Mouse (Mus musculus) cerebral cortex, adult 2 months (tissue): ENCODE results near the gene Vmn1r19.

Experiments
- WGBS: fragments of 180-500 bp; shearing (Covaris S2); methylation state at CpG from one replicate; pipeline ENCODE4 v1.1.7; 2018; 5-methylcytosine and 5-hydroxymethylcytosine counted together

The Vmn1r19 gene

DNA sequence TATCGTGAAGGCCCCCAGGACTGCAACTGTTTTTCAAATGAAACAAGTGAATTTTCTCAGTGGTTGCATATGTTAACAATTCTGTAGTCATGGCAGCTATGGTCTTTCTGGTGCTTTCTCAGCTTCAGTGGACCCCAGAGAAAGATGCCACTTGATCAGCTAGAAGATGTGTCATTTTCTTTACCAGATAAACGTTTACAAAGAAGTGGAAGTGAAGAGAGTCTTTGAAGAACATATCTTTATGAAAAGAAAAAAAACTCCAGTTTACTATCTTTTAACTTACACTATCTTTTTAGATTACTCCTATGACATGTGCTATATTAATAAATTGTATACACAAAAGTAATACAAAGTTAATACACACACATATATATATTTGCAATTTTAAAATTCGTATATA lies at the start of gene Vmn1r19:
Vmn1r19 (plus strand) TSS at position 301 of the 400 bp plus-strand sequence.
- 70% methylated on average over 3 of the region's 3 CpGs for WGBS

DNA sequence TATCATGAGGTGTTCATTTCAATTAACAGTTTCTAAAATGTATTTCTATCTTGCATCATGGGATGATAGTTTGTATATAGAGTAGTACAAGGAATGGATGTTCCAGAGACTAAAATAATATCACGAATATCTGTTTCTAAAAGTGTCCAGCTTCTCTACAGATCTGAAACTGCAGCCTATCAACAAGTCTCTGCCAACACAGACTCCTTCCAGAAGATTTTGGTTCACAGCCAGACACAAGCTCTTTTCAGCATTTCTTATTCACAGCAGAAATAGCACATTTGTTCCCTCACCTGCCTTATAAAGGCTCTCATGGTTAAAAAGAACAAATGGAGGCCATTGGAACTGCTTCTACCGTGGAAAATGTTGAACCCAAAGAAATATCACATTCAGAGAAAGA lies 46.7 kb upstream of the Vmn1r19 start:
- 21% methylated on average over 2 of the region's 2 CpGs for WGBS

DNA sequence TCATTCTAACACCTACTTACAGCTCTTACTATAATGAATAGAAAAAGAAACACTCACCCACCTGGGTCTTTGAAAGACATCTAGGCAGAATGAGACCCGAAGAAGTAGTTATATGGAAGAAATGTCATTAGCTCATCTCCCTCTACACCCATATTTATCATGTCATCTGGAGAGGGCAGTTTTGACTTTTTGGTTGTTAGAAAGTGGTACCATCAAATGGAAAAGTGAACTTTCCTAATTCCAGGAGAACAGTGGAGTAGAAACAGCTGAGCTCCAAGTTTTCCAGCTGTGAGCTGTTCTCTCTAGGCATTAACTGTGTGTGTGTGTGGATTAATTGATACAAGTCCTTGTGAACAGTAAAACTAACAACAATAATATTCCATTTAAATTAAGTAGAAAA lies 40.0 kb upstream of the Vmn1r19 start, which contains the start of gene Vmn1r17:
Vmn1r17 (minus strand) TSS at position 101 of the 400 bp plus-strand sequence.
- WGBS: 90% methylated on average over 1 of the region's 1 CpGs

DNA sequence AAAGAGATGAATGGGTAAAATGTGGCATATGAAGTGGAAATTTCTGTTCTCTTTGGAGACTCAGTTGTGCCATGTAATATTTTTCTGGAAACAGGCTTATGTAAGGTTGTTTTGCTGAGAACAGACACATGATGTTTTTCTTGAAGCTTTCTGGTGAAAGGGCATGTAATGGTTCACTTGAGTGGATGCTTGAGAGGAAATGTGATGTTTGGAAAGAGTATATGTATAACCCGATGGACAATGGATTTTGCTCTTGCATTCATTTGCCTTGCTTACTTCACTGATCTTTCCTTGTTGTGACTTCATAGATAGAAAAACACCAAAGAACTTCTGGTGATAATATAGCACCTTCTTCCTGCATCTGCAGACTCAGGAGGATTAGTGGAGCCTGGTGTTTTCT lies 37.7 kb upstream of the Vmn1r19 start:
- 88% methylated on average over 1 of the region's 1 CpGs for WGBS

DNA sequence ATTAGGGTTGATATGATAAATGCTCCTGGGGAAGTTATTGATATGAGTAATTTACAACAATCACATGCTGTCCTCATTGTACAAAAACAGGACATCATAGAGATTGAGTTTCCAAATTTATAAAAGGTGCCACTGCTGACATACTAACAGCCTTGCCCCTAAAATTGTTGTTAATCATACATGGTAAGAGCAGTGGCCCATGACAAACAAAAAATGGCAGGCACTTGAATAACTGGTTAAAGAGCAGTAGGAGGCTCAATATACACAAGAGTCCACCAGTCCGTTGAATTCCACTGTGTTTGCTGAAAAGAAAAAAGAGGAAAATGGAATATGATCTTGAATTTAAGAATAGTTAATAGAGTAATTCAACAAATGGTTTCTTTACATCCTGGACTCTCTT lies 36.1 kb upstream of the Vmn1r19 start:
- 95% methylated on average over 1 of the region's 1 CpGs for WGBS

DNA sequence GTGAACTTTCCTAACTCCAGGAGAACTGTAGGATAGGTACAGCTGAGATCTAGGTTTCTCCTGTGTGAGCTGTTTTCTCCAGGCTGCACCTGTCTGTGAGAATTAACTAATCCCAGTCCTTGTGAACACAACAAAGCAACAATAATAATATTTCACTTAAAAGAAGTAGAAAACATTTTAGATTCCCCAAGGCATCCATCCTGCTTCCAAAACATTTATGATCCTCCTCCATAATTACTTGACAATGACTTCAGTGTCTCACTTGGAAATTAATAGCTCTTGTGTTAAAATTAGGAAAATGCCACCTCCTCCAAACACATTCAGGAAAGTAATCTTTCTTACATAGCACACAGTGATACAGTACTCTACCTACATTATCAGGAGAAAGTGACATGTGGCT lies 7.9 kb upstream of the Vmn1r19 start, which contains the start of gene Vmn1r18:
Vmn1r18 (minus strand) TSS at position 101 of the 400 bp plus-strand sequence.

DNA sequence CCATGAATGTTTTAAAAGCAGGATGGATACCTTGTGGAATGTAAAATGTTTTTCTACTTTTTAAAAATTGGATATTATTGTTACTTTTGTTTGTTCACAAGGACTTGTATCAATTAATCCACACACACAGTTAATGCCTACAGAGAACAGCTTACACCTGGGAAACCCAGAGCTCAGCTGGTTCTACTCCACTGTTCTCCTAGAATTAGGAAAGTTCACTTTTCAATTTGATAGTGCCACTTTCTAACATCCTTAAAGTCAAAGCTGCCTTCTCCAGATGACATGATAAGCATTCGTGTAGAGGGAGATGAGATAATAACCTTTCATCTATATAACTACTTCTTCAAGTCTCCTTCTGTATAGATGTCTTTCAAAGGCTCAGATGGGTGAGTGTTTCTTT lies 25.1 kb downstream of the Vmn1r19 start, which contains the start of gene Vmn1r20:
Vmn1r20 (plus strand) TSS at position 301 of the 400 bp plus-strand sequence.
- 65% methylated on average over 1 of the region's 1 CpGs for WGBS

DNA sequence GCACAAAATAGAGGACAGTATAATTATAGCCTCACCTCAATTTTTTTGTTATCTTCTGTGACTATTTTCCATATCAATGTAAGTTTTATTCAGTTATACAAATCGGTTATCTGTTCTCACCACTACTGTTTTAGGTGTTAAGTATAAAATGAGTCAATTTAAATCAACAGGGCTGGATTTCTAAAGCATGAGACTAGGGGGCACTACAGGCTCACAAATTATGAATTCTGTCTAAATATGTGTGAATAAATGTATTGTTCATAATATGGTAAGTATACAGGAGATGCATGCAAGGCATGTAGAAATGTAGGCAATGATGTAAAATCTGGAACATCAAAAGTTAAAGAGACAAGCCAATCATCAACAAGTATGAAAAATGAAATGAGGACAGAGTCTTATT lies 27.6 kb downstream of the Vmn1r19 start:
- 55% methylated on average over 1 of the region's 1 CpGs for WGBS
